Mouse (Mus musculus) layer of hippocampus, postnatal 10 days (tissue): ENCODE results near the gene Rtp4. TPM values are rescaled to one million over a fixed set of nuclear protein-coding genes. Genes with fewer than 3 reads are reported as not detected.

Experiments used
- DNase-seq, 2 experiments: peaks; one replicate each; pipeline ENCODE4 v3.0.0; 2021; ENCODE audit warnings: low spot score in 2 of 2
- long read RNA-seq: library from polyadenylated mRNA; stranded (forward); transcript quantifications from one replicate; pipeline ENCODE4 v2.0.0, GENCODE M21; 2023
- total RNA-seq, 2 experiments: library from RNA; stranded (reverse); gene quantifications; 2 replicates each; pipeline ENCODE4 v1.2.3; 2021

The Rtp4 gene
- total RNA-seq = 1 to 10 TPM in 1 of 2 experiments, under 1 TPM in 1; 0.60 to 1.1 TPM
- long read RNA-seq, partial matches to known transcripts = 0 of 2 reads
- long read RNA-seq, other reads (novel, unspliced or antisense) = 1 of 2 reads

GRCm38 (mm10) chr16:23520235-23520871 lies at the start of gene Rtp4, which contains the start of gene Masp1:
Gene Rtp4 (plus strand): TSS chr16:23520291.
Gene Masp1 (minus strand): TSS chr16:23520815.
- peak; percentile 46 to 55 for DNase-seq

GRCm38 (mm10) chr16:23471551-23471950 lies 48.5 kb upstream of the Rtp4 start:
- no peak for DNase-seq

DNA sequence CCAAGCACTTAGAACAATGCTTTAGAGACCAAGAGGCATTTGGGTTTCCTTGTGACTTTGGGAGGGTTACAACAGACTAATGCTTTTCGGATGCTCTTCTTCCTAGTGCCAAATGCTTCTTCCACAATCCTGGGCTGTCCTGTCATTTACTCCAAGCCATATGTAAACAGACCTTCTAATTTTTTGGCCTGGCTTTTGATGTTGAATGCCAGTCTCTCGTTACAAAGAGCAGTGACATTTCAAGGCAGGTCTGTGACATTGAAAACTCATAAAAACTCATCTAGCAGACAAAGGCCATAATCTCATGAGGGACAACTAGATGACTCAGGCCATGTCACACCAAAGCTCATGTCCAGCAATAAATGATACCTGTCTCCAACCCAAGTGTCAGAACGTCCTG lies 48.0 kb upstream of the Rtp4 start:
- no peak for DNase-seq

- no peak for DNase-seq
Observed at GRCm38 (mm10) chr16:23475651-23476050, 44.4 kb upstream of the Rtp4 start.

DNA sequence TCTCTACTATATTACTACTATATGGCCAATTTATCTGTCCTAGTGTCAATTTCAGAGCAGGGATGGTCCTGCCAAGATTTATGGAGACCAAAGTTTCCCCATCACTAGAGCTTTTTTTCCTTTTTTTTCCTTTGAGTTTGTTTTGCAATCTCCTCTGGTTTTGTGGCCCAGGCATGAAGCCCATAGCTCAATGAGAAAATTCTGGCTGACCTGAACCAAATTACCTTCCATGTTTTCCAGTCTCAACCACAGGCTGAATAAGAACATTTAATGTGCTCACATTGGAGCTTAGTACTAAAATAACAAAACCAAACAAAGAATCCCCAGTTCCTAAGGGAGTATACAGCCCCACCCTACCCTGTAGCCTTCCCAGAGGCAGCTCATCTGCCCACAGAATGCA lies 43.5 kb upstream of the Rtp4 start:
- no peak for DNase-seq

GRCm38 (mm10) chr16:23479872-23480603 lies 40.1 kb upstream of the Rtp4 start:
- no peak for DNase-seq

DNA sequence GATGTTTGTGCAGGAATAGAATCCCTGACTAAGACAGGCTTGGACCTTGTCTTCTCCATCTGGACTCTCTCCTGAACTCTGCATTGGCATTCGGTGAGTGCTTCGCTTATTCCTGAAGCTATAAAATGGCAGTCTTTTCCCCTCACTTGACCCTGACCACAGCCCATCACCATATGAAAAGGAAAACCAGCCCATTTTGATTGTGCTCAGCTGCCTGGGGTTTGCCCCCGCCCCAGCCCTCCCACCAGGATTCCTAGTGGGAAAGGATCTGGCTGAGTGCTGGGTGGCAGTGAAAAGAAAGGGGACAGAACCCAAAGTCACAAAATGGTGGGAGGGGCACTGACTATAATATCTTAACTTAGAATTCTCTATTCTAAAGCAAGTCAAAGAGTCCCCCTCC lies 37.9 kb upstream of the Rtp4 start:
- DNase-seq = no peak

GRCm38 (mm10) chr16:23482846-23483245 lies 37.2 kb upstream of the Rtp4 start:
- no peak for DNase-seq

- no peak for DNase-seq
Observed at GRCm38 (mm10) chr16:23483292-23483691, 36.8 kb upstream of the Rtp4 start.

DNA sequence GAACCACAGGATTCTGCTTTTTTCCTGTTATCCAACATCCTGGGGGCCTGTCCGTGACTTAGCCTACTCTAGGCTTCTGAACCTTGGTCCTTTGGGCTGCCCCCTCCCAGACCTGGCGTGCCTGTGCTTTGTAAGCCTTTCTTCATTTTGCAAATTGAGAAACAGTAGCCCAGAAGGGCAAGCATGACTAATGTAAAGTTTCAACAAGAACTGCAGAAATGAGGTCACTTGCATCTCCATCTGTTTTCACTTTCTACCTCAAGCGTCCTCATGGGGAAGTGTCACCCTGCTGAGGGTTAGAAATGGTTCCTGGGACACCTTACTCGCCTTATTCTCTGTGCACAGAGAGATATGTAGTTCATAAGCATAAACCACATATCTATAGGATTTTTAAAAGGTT lies 27.3 kb upstream of the Rtp4 start:
- no peak for DNase-seq

- no peak for DNase-seq
Observed at GRCm38 (mm10) chr16:23496245-23496924, 23.7 kb upstream of the Rtp4 start.

DNA sequence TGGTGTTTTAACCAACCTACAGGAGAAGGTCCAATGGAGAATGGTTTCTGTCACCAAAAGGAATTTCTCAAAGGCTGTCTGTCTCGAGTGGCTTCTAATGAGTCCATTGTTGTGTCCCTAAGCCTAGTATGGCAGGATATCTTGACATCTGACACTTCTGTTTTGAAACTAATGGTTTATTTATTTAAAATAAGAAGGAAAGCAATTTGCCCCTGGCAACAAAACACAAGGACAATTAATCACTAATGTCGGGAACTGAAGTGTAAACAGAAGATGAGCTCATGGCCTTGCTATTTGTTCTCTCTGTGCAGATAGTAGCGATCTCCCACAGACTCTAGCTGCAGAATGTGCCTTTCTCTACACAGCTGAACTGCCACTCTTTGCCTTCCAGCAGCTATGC lies 22.7 kb upstream of the Rtp4 start:
- no peak for DNase-seq

DNA sequence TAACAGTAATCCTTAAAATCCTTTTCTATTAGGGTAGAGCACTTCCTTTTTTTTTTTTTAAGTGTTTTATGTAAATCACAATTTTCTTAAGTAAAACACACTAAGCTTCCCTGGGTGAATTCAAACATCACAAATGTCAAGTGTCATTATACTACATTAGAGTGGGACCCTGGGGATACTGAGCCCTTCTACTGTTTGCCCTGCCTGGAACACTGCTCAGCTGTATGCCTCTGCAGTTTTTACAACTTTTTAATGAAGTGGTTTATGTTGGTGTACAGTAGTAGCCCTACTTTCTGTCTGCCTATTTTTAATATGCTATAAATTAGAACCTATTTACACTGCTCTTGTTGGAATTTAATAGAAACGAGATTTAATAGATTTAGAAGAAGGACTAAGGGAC lies 22.2 kb upstream of the Rtp4 start:
- no peak for DNase-seq

- DNase-seq = no peak
Observed at GRCm38 (mm10) chr16:23498691-23499131, 21.4 kb upstream of the Rtp4 start.

DNA sequence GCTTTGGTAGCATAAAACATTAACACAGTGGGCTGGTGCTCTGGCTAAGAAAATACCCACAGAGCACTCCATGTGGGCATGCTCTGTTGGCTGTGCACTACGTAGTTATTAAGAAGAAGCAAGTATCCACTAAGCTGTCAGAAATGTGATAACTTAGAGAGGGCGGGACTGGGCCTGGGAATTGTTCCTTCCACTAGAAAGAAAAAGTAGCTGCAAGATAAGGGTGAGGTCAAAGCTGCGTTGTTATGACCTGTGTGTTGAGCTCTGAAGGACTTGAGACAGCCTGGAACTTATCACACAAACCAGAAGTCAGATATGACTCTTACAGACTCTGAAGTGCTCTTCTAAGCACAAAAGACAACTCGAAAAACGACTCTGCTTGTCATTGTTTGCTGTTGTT lies 19.5 kb upstream of the Rtp4 start:
- DNase-seq = no peak

- DNase-seq = no peak
Observed at GRCm38 (mm10) chr16:23501288-23501687, 18.8 kb upstream of the Rtp4 start.

DNA sequence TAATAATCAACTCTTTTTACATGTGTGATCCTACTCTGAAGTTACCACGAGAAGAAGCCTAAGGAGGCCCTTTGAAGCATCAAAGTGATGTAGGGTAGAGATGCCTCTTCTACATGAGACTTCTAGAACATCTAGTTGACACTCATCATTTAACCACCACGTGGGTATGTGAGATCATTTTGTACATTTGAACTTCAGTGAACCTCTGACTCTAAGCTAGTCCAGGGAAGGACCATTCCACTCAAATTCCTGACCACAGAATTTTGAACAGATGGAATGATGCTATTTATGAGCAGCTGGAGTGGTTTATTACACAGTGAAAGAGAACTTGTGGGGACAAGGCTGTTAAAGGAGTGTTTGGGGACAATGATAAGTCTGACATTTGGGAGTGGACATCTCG lies 17.6 kb upstream of the Rtp4 start:
- no peak for DNase-seq

DNA sequence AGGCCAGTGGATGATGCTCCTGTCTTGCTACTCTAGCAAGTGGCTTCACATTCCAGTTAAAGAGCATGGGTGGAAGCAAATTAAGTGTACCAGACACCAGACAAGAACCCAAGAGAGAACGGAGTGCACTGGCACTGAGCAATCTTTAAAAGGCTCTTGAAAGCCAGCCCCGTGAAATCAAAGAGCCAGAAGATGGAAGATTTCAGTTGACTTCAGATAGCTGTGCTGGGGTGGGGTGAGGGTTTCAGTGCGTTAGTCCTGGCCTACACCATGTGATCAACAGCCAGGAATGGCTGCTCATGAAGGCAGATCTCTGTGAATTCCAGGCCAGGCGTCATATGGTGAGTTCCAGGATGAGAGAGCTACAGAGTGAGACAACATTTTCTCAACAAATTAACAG lies 16.7 kb upstream of the Rtp4 start:
- DNase-seq = no peak

DNA sequence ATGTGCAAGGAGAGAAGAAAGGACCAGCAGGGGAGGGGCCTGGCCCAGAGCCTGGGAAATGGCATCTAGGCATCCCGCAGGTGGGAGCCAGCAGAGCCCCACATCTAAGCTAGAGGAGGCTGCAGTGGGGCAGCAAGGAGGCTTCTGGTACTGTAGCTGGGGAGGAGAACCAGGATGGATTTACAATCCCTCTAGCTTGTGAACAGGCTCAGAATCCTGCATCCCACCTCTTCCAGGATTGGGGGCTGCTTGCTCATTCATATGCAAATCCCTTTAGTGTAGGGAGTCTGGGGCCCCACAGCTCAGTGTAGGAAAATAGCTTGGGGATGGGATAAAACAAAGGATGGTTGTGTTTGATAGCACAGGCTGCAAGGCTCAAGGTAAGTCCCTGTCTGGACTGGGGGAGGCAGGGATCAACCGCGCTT lies 15.8 kb upstream of the Rtp4 start:
- DNase-seq = no peak

GRCm38 (mm10) chr16:23505904-23506687 lies 14.0 kb upstream of the Rtp4 start:
- no peak for DNase-seq
